Mouse (Mus musculus) cerebellum, postnatal 10 days (tissue): ENCODE data around the gene Sh3bgrl.
"Not testable (repeated sequence)": the region's sequence is repeated elsewhere in the genome, so short reads cannot be mapped to it uniquely, and the experiment has no call there.

ENCODE experiments used
- DNase-seq, 2 experiments: peaks; one replicate each; pipeline ENCODE4 v3.0.0; 2021; ENCODE audit warnings: mixed read lengths in 2 of 2

Sh3bgrl gene

GRCm38 (mm10) chrX:109095245-109096242 lies at the start of gene Sh3bgrl:
Gene Sh3bgrl, plus strand, starts transcription at chrX:109095365.
- DNase-seq: peak; percentile 67 to 76

DNA sequence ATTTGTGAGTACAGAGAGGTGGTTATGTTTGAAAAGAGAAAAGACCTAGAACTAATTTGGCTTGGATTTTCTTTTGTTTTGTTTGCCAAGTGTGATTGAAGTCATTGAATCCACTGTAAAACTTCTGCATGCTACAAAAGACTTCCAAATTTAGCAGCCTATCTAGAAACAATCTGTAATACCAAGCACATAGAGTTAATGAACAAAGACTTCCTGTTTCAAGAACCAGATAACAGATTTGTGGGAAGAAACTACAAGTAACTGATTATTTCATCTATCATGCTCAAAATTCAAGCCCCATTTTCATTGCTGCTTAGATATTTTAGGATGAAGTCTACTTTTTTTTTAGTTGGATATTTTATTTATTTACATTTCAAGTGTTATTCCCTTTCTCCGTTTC lies 47.4 kb upstream of the Sh3bgrl start:
- DNase-seq: no peak

- no peak for DNase-seq
Measured at GRCm38 (mm10) chrX:109071719-109072118, 23.4 kb upstream of the Sh3bgrl start.

- peak in 1 of 2 experiments; percentile 2 for DNase-seq
Measured at GRCm38 (mm10) chrX:109075716-109076115, 19.4 kb upstream of the Sh3bgrl start.

DNA sequence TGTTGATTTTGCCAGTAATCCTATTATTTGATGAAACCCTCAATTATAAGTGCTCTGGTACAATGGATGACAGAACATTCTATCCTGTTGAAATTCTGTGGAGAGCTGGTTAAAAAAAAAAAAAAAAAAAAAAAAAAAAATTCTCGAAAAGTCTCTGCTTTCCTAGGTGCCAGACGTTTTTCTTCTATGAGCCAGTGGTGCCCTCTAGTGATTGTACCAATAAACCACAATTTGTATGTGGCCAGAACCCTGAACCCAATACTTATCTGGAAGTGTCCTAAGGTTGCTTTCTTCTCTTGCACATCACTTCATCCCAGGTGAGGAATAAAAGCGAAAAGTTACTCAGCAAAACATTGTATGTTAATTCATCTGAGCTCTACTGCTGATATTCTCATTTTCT lies 18.8 kb upstream of the Sh3bgrl start:
- DNase-seq: peak; percentile 44 to 53

DNA sequence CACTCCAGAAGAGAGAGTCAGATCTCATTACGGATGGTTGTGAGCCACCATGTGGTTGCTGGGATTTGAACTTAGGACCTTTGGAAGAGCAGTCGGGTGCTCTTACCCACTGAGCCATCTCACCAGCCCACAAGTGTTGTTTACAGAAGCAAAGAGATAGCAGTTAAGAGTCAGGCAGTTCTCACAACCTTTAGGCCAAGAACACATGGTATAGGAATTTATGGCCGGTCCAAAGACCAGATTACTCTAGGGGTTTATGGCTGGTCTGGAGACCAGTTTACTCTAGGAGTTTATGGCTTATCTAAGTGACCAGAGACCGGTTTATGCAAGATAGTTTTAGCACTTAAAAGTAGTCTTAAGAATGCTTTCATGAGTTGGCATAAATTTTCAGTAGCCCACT lies 15.8 kb upstream of the Sh3bgrl start:
- DNase-seq: not testable (repeated sequence)

DNA sequence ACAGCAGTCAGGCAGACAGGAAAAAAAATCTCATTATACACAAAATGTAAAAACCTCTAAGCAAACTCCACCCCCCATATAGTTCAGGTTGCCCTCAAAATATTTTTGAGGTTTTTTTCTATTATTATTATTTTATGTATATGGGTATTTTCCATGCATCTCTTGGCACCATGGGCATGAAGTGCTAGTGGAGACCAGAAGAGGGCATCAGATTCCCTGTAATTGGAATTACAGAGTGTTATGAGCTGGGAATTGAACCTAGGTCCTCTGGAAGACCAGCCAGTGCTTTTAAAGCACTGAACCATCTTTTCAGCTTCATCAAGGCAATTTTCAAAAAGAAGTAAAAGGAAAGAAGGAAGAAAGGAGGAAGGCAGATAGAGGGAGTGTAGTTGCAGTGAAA lies 8.1 kb upstream of the Sh3bgrl start:
- no peak for DNase-seq

- DNase-seq: no peak
Measured at GRCm38 (mm10) chrX:109094800-109095199, 365 bp upstream of the Sh3bgrl start.

DNA sequence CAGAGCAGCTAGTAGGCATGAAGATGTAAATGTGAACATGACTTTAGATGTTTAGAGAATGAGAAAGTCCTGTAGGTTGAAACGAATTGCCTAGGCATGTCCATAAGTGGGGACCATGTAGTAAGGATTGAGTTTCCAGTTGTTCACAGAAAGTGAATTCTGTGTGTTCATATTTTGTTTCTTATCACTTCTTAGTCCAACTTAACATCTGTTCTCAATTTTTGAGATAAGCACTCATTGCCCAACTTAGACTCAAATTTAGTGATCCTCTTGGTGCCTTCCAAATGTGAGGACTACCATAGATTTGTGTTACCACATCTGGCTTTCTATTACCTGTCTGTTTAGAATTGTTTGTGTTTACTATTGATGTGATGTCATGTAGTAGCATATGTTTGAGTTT lies 3.3 kb downstream of the Sh3bgrl start:
- no peak for DNase-seq

DNA sequence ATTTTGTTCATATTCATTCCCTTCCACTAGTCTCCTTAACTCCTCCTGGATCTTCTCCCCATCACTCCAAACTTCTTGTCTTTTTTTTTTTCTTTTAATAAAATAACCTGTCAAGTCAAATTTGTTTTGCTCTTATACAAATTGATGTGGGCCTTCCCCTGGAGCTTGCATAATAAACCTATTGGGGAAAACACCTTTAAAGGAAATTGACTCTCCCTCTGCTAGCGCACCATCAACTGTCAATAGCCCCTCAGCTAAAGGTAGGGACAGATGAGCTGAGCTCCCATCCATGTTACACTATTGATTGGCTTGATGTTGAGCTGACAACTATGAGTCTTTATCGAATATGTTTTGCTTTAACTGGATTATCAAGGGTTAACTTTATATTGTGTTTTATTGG lies 5.3 kb downstream of the Sh3bgrl start:
- DNase-seq: no peak

GRCm38 (mm10) chrX:109108117-109108805 lies 13.1 kb downstream of the Sh3bgrl start:
- DNase-seq: no peak

GRCm38 (mm10) chrX:109112885-109113284 lies 17.7 kb downstream of the Sh3bgrl start:
- DNase-seq: no peak

DNA sequence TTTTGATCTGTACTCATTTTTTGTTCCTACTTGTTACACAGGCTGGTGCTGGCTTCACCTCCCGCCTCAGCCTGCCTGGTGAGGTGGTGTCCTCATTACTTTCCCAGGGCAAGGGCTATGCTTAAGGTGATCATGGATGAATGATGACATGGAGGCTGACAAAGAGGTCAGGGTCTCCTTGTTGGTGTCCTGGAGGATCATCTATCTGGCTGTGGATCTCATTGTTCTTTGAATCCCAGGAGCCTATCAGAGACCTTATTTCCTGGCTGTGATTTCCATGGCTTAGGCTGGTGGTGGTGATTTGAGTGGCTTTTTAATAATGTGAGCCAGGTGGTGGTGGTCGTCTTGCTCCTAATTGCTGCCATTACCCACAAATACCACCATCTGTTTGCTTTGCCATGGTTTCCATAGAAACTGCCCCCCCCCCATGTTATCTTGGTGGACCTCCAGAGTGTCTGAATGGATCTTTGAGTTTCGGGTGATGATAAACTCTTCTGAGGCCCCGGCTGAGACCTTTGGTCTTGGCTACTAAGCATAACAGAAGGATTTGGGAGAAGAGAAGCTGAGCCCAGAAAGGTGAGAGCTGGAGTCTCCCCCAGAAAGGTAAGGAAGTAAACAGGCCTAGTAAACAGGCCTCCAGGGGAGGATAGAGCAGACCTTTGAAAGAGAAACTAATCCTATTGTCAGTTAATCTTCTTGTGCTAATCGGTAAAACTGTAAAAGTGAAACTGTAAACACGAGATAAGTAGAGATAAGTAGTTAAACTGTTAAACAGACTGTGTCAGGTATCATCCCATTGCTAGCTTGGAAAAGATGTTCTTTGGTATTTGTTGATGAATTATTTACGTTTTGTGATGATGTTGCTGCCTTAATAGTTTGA lies 18.5 kb downstream of the Sh3bgrl start:
- DNase-seq: peak; percentile 17 to 34

DNA sequence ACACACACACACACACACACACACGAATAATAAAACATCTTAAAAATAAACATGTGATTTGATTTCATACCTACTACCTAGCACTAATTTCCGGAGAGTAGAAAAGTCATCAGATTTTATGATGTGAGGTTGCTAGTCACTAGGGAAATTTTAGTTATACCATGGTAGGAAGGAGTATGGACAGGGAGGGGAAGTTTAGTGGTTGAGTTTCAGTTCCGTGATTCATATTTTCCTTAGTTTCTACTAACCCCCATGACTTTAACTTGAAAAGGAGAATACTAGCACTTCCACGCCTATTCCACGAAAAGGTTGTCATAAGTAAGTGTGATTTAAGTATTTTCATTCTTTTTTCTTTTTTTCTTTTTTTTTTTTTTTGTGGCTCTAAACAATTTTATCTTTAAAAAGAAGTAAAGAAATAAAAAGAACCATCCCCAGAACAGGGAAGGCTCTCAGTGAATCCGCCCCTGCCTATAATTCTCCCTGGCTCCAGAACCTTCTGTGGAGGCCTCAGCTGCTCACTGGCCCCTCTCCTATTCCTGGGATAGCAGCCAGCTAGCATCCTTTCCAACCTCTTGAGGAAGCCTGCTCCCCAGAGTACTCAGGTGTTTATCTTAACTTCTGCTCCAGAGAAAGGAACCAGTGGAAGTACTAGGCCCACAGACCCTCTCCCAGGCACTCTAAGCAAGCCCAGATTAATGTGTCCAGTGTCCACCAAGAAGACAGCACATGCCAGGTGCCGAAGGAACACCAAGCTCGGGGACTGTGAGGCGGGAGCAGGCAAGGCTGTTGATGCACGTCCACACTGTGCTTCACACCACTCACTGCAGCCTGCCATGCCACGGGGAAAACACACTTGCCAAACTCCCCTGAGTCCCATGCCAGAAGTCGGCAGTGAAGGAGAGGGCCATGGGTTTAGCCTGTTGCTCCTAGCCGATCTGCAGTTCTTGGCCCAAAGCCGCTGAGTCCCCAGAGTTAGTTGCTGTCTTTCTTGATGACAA lies 25.0 kb downstream of the Sh3bgrl start:
- peak; percentile 56 to 57 for DNase-seq

GRCm38 (mm10) chrX:109121161-109121560 lies 26.0 kb downstream of the Sh3bgrl start:
- DNase-seq: no peak

DNA sequence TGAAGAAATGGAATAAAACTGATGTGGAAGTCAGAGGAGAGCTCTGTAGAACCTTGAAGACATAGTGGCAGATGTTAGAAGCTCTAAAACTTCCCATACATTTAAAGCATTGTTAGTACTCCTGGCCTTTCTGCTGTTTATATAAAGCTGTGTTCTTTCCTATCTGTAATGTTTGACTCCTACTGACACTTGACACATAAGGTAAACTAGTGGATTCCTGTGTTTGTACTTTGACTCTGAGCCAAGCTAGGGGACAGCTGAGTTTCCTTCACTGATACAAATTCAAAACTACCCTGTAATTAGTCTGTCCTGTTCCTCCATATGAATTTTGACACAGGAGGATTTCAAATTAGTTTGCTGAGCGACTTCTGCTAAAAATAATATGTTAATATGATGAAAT lies 27.5 kb downstream of the Sh3bgrl start:
- no peak for DNase-seq

DNA sequence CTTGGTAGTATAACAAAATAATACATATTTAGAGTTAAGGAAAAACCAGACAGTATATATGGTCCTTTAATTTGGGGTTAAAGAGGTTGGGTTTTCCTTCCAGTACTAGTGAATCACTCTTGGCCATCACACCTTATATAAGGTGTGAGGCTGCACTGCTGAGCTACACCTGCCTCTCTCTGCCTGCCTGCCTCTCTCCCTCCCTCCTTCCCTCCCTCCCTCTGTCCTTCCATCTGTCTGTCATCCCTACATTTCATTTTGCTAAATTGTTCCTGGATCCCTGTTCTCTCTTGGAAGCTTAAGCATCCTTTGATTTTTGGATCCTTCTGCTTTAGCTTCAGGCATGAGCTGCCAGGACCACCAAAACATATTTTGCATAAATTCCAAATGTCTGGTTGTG lies 28.6 kb downstream of the Sh3bgrl start:
- peak in 1 of 2 experiments; percentile 16 for DNase-seq

- DNase-seq: no peak
Measured at GRCm38 (mm10) chrX:109126847-109127246, 31.7 kb downstream of the Sh3bgrl start.

GRCm38 (mm10) chrX:109127551-109128088 lies 32.5 kb downstream of the Sh3bgrl start:
- no peak for DNase-seq

DNA sequence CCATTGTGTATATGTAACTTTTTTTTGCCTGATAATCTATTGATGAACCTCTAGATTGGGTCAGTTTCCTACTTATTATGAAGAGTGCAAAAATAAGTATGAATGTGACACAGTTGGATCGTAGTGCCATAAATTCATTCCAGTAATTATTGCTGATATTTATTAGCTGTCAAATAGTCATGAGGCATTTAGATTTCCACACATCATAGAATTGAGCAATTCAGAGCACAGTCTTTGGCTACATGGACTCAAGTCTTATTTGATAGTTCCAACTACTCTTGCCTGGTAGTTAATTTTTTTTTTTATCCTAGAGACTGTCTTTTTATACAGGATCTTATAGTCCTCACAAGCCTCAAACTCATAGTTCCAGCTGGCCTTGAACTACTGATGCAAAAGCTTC lies 34.9 kb downstream of the Sh3bgrl start:
- no peak for DNase-seq

DNA sequence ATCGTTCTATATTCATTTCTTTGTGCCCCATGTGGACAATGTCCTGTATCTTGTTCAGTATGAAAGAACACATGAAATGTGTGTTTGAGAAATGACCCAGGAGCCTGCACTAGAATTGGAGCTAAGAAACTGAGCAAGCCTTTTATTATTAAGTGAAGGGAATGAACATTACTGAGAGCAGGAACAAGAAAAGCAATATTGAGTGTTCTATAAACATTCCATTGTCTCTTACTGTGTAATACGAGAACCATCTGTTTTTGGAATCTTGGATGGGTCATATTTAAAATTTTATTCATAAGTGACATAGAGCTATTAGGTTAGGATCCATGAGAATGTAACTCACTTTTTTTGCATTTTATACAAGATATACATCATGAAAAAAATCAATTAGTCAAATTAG lies 36.7 kb downstream of the Sh3bgrl start:
- DNase-seq: no peak
